ENCODE assay signal across 9 mouse cellular contexts in the genomic region with DNA sequence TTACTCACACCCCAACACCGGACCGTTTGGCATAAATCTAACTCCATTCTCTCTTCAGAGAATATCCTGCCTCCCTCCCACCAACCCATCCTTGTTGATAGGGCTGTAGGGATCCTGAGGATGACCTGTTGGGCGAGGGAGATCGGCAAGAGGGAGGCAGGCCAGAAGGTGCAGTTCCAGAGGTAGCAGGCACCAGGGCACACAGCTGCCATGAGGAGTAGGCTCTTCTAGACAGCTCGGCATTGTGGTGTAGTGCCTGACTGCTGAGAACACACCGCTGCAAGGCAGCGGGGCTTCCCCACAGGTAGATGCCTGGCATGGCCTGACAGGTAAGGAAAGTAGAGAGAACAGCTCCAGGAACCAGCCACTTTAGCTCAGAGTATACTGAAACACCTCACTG. TPM values are rescaled to one million over a fixed set of nuclear protein-coding genes. Genes with fewer than 3 reads are reported as not detected.
DNase-seq lines count a peak whose midpoint lies in the region; ATAC-seq and TF ChIP-seq lines count a peak whose summit lies in the region.
"Had no signal": no experiment of that assay in that cellular context is flagged by ENCODE, and none has a peak within 500 bp of the region (broad histone marks: within the 10 kb centered on the region; RNA-seq: fewer than 3 reads in every experiment).

No protein-coding gene starts in this region.

- peak overlapping the region; percentile 40 for H3K4me2 ChIP-seq in kidney, embryonic 15.5 days
- peak overlapping the region; percentile 39 for H3K4me2 ChIP-seq in embryonic facial prominence, embryonic 15.5 days (replicated peaks)
- peak overlapping the region; percentile 29 for H3K4me2 ChIP-seq in hindbrain, embryonic 14.5 days (replicated peaks)
- H3K4me2 ChIP-seq in midbrain, embryonic 15.5 days: peak overlapping the region; percentile 28

- H3K27me3 ChIP-seq in kidney, embryonic 15.5 days: peaks cover 32% of the 10 kb centered on the region
- H3K27me3 ChIP-seq in embryonic facial prominence, embryonic 15.5 days: peaks cover 15% of the 10 kb centered on the region
- H3K27me3 ChIP-seq in hindbrain, embryonic 14.5 days (ENCODE audit: control insufficient read depth, insufficient read depth, low read length): peaks cover 16% of the 10 kb centered on the region; the same call in 1 of the 2 replicates
- H3K27me3 ChIP-seq in midbrain, embryonic 15.5 days (replicated peaks): no peaks in the 10 kb centered on the region
- H3K27me3 ChIP-seq in kidney, adult 2 months (replicated peaks; ENCODE audit: control insufficient read depth, insufficient read depth, low read length): no peaks in the 10 kb centered on the region

- no peaks in the 10 kb centered on the region for H3K9me3 ChIP-seq in kidney, embryonic 15.5 days (replicated peaks)
- no peaks in the 10 kb centered on the region for H3K9me3 ChIP-seq in embryonic facial prominence, embryonic 15.5 days (replicated peaks)
- no peaks in the 10 kb centered on the region for H3K9me3 ChIP-seq in hindbrain, embryonic 14.5 days (ENCODE audit: control insufficient read depth, low read length)
- no peaks in the 10 kb centered on the region for H3K9me3 ChIP-seq in midbrain, embryonic 15.5 days

- no peak overlapping the region for H3K27ac ChIP-seq in kidney, embryonic 15.5 days
- no peak overlapping the region for H3K27ac ChIP-seq in embryonic facial prominence, embryonic 15.5 days (replicated peaks)
- H3K27ac ChIP-seq in hindbrain, embryonic 14.5 days: no peak overlapping the region
- peak overlapping the region; percentile 40; the same call in 1 of the 2 replicates for H3K27ac ChIP-seq in midbrain, embryonic 15.5 days
- no peak overlapping the region for H3K27ac ChIP-seq in kidney, adult 2 months (ENCODE audit: insufficient read depth, low read depth, low read length)

- no peak overlapping the region for H3K4me3 ChIP-seq in kidney, embryonic 15.5 days (replicated peaks)
- H3K4me3 ChIP-seq in embryonic facial prominence, embryonic 15.5 days (replicated peaks): no peak overlapping the region
- H3K4me3 ChIP-seq in hindbrain, embryonic 14.5 days (replicated peaks; ENCODE audit: low read length): no peak overlapping the region
- H3K4me3 ChIP-seq in midbrain, embryonic 15.5 days: no peak overlapping the region
- H3K4me3 ChIP-seq in kidney, adult 2 months (ENCODE audit: insufficient read depth, low read depth, low read length): no peak overlapping the region

- H3K4me1 ChIP-seq in kidney, embryonic 15.5 days: peaks cover 20% of the 10 kb centered on the region
- peaks cover 24% of the 10 kb centered on the region for H3K4me1 ChIP-seq in embryonic facial prominence, embryonic 15.5 days
- peaks cover 27% of the 10 kb centered on the region for H3K4me1 ChIP-seq in hindbrain, embryonic 14.5 days (replicated peaks; ENCODE audit: control insufficient read depth, insufficient read depth, low read length)
- H3K4me1 ChIP-seq in midbrain, embryonic 15.5 days: peaks cover 36% of the 10 kb centered on the region
- peaks cover 4% of the 10 kb centered on the region; the same call in 1 of the 2 replicates for H3K4me1 ChIP-seq in kidney, adult 2 months (ENCODE audit: control insufficient read depth, insufficient read depth, low read length)

- DNase-seq in kidney, adult 9 months: no peak
- no peak for DNase-seq in hindbrain, embryonic 14.5 days (ENCODE audit: low spot score)
- DNase-seq in left cerebral cortex, adult 11 months (ENCODE audit: low spot score): no peak
- no peak for DNase-seq in urinary bladder, postnatal 10 days (ENCODE audit: low spot score)
- DNase-seq in kidney, adult 2 months: no peak

- ATAC-seq in kidney, embryonic 15.5 days (replicated peaks; ENCODE audit: low FRiP score): 0 out of 2 replicates have a peak, but pooled peaks have one; percentile 4
- no peak for ATAC-seq in embryonic facial prominence, embryonic 15.5 days (ENCODE audit: insufficient number of reproducible peaks, low FRiP score, low TSS enrichment, low read depth)
- peak; percentile 21; the same call in 1 of the 2 replicates for ATAC-seq in hindbrain, embryonic 14.5 days (ENCODE audit: low FRiP score)
- ATAC-seq in midbrain, embryonic 15.5 days (replicated peaks): peak; percentile 55

- no peak for TF ChIP-seq CTCF in kidney, adult 2 months (conservative IDR thresholded peaks at IDR 0.05; ENCODE audit: insufficient read depth, insufficient read length, low read depth, low read length)

- WGBS in kidney, embryonic 15.5 days: 16% methylated on average over 7 of the region's 7 CpGs
- 34% methylated on average over 7 of the region's 7 CpGs for WGBS in embryonic facial prominence, embryonic 15.5 days
- WGBS in hindbrain, embryonic 14.5 days: 28% methylated on average over 7 of the region's 7 CpGs
- 21% methylated on average over 7 of the region's 7 CpGs for WGBS in midbrain, embryonic 15.5 days
- WGBS in kidney, adult 2 months: 42% methylated on average over 7 of the region's 7 CpGs

- H3K9ac ChIP-seq in kidney, embryonic 15.5 days: no peak overlapping the region
- no peak overlapping the region for H3K9ac ChIP-seq in embryonic facial prominence, embryonic 15.5 days
- H3K9ac ChIP-seq in hindbrain, embryonic 14.5 days: peak overlapping the region; percentile 17
- H3K9ac ChIP-seq in midbrain, embryonic 15.5 days: peak overlapping the region; percentile 24; the same call in 1 of the 2 replicates

- no peak for TF ChIP-seq POLR2A in kidney, adult 2 months (IDR thresholded peaks at IDR 0.05; ENCODE audit: low read depth, low read length)

- H3K36me3 ChIP-seq in kidney, embryonic 15.5 days: no peaks in the 10 kb centered on the region
- no peaks in the 10 kb centered on the region for H3K36me3 ChIP-seq in embryonic facial prominence, embryonic 15.5 days
- no peaks in the 10 kb centered on the region for H3K36me3 ChIP-seq in hindbrain, embryonic 14.5 days (replicated peaks; ENCODE audit: control insufficient read depth, insufficient read depth)
- H3K36me3 ChIP-seq in midbrain, embryonic 15.5 days (replicated peaks): no peaks in the 10 kb centered on the region
- H3K36me3 ChIP-seq in kidney, adult 2 months (ENCODE audit: control insufficient read depth, insufficient read depth, low read length): no peaks in the 10 kb centered on the region

RNA-seq across cellular contexts. Expression of a gene that starts 18.3 kb away (rescaled TPM):
- 7.6 and 8.1 TPM in 2 replicates for polyA plus RNA-seq in kidney, embryonic 15.5 days (2015; fragmentation: Nextera tagmentation; extraction: Ambion mirVana)
- polyA plus RNA-seq in embryonic facial prominence, embryonic 15.5 days (2015; fragmentation: Nextera tagmentation; extraction: Ambion mirVana): 3.1 and 3.7 TPM in 2 replicates
- polyA plus RNA-seq in hindbrain, embryonic 14.5 days (2014; fragmentation: Nextera tagmentation; extraction: Ambion mirVana): 0.37 and 0.63 TPM in 2 replicates
- polyA plus RNA-seq in midbrain, embryonic 15.5 days (2015; fragmentation: Nextera tagmentation; extraction: Ambion mirVana): 1.1 and 1.5 TPM in 2 replicates
- polyA plus RNA-seq in kidney, adult 2 months (2012; rRNA removed): 69.3 and 73.8 TPM in 2 replicates

RNA-seq across cellular contexts. Expression of a gene that starts 33.4 kb away (rescaled TPM):
- 0.31 and 0.51 TPM in 2 replicates for polyA plus RNA-seq in kidney, embryonic 15.5 days (2015; fragmentation: Nextera tagmentation; extraction: Ambion mirVana)
- 0.79 and 0.91 TPM in 2 replicates for polyA plus RNA-seq in embryonic facial prominence, embryonic 15.5 days (2015; fragmentation: Nextera tagmentation; extraction: Ambion mirVana)
- polyA plus RNA-seq in hindbrain, embryonic 14.5 days (2014; fragmentation: Nextera tagmentation; extraction: Ambion mirVana): 15.9 and 22.1 TPM in 2 replicates
- 14.9 and 19.8 TPM in 2 replicates for polyA plus RNA-seq in midbrain, embryonic 15.5 days (2015; fragmentation: Nextera tagmentation; extraction: Ambion mirVana)
- polyA plus RNA-seq in kidney, adult 2 months (2012; rRNA removed): not detected in 2 replicates
- polyA plus RNA-seq: liver, adult 2 months had no signal

RNA-seq across cellular contexts. Expression of a gene that starts 33.4 kb away (rescaled TPM):
- polyA plus RNA-seq in kidney, embryonic 15.5 days (2015; fragmentation: Nextera tagmentation; extraction: Ambion mirVana): 0.05 TPM in 2 replicates
- 0.37 and 0.43 TPM in 2 replicates for polyA plus RNA-seq in embryonic facial prominence, embryonic 15.5 days (2015; fragmentation: Nextera tagmentation; extraction: Ambion mirVana)
- 3.6 and 3.8 TPM in 2 replicates for polyA plus RNA-seq in hindbrain, embryonic 14.5 days (2014; fragmentation: Nextera tagmentation; extraction: Ambion mirVana)
- 3.7 and 3.8 TPM in 2 replicates for polyA plus RNA-seq in midbrain, embryonic 15.5 days (2015; fragmentation: Nextera tagmentation; extraction: Ambion mirVana)
- polyA plus RNA-seq in kidney, adult 2 months (2012; rRNA removed): not detected in 2 replicates
- polyA plus RNA-seq: liver, adult 2 months had no signal

Comparison
In these comparisons a context has a peak if more than half of its experiments do, and no peak if none do; other contexts are left out.
1. H3K9ac ChIP-seq: peak in hindbrain, embryonic 14.5 days (single experiment) and midbrain, embryonic 15.5 days (single experiment); none in kidney, embryonic 15.5 days (single experiment) and embryonic facial prominence, embryonic 15.5 days (single experiment).
2. Peak in every context shown above with its lines, with median percentiles within 50 percentile points of each other: H3K4me2 ChIP-seq.